Mouse (Mus musculus) neural tube, embryonic 13.5 days (tissue): ENCODE measurements around the gene Nln. TPM values are rescaled to one million over a fixed set of nuclear protein-coding genes. Genes with fewer than 3 reads are reported as not detected.

Source experiments
- polyA plus RNA-seq: library from polyadenylated mRNA; unstranded; fragments of >200 nt; fragmentation: Nextera tagmentation; extraction: Ambion mirVana; gene quantifications from 2 replicates; pipeline ENCODE4 v1.2.1, GENCODE M21; 2015

Gene Nln
- polyA plus RNA-seq, 1 experiment from 2014 or later, result 32.4 TPM

Other genes with a start within 250 kb of the Nln start
- 10.2 and 11.0 TPM in 2 replicates for gene Erbin, start 189.1 kb downstream of the Nln start, polyA plus RNA-seq
- gene Sgtb, start 127 bp upstream of the Nln start, polyA plus RNA-seq, result 34.3 and 40.2 TPM in 2 replicates
- gene Trappc13, start 68.9 kb upstream of the Nln start, polyA plus RNA-seq, result 62.9 and 69.3 TPM in 2 replicates
- gene Trim23, start 69.2 kb upstream of the Nln start, polyA plus RNA-seq, result 30.6 and 31.5 TPM in 2 replicates
- gene Cenpk, start 119.0 kb upstream of the Nln start, polyA plus RNA-seq, result 13.8 and 18.3 TPM in 2 replicates
- gene Ppwd1, start 119.2 kb upstream of the Nln start, polyA plus RNA-seq, result 7.2 and 7.5 TPM in 2 replicates
- gene Adamts6, start 178.2 kb upstream of the Nln start, polyA plus RNA-seq, result 1.0 and 1.6 TPM in 2 replicates